Mouse (Mus musculus): ENCODE measurements around the gene Nf1. TPM values are rescaled to one million over a fixed set of nuclear protein-coding genes. Genes with fewer than 3 reads are reported as not detected.

Gene Nf1
- polyA plus RNA-seq, 1 experiment: 39.7 TPM

DNA sequence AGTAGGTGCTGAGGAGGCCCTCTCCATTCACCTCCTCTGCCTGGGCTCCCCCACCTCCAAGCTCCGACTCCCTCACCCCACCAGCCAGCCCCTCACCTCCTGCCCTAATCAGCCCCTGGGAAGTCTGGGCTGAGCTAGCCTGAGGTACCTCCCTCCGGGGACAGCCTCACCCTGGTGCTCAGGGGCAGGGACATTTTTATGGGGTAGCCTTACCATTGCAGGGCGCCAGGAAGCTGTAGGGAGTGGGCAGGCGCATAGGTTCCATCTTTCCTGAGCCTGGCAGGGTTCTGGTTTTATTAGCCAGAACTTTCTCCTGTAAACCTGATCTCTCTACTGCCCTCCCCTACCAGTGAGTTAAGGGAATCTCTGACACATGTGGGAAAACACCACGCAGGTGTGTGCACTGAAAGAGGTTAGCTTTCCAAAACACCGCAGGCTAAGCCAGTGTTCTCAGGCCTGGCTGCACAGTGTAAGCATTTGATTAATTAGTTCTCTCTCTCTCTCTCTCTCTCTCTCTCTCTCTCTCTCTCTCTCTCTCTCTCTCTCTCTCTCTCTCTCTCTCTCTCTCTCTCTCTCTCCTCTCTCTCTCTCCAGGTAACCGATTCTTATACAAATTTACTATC, 290.4 kb downstream of the Nf1 start:
- no peak for DNase-seq (ENCODE audit: extremely low spot score in 1 of 2, low spot score in 1 of 2)

DNA sequence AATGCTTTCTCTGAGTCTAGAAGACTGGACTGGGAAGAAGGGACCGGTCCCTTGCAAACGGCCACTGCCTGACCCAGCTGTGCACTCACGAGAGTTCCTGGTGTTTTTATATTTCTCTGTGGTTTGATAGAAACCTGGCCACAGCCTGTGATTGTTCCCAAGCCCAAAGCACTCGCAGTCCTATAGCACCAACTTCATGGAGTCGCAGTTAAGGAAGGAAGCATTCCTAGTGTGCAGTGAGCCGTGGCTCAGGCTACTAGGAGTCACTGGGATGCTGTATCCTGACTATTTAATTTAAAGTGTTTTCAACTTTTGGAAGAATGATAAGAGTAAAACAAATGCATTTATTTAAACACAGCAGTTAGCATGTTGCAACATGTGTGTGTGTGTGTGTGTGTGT, 291.0 kb downstream of the Nf1 start:
- no peak for DNase-seq (ENCODE audit: extremely low spot score in 1 of 2, low spot score in 1 of 2)

Other genes with a start within 250 kb of the Nf1 start
- 47.0 and 55.7 TPM in 2 replicates for gene Ksr1, start 193.3 kb upstream of the Nf1 start, polyA plus RNA-seq (2012; rRNA removed)
- gene Wsb1, start 85.0 kb upstream of the Nf1 start, polyA plus RNA-seq (2012; rRNA removed): 272 and 315 TPM in 2 replicates
- not detected in 2 replicates for gene Gm9964, start 42.8 kb upstream of the Nf1 start, polyA plus RNA-seq (2012; rRNA removed)
- 114 and 125 TPM in 2 replicates for gene Omg, start 164.4 kb downstream of the Nf1 start, polyA plus RNA-seq (2012; rRNA removed)
- 0.88 and 1.3 TPM in 2 replicates for gene Evi2b, start 184.1 kb downstream of the Nf1 start, polyA plus RNA-seq (2012; rRNA removed)
- 0.08 and 0.18 TPM in 2 replicates for gene Evi2, start 190.9 kb downstream of the Nf1 start, polyA plus RNA-seq (2012; rRNA removed)
- 27.4 and 29.8 TPM in 2 replicates for gene Evi2a, start 190.9 kb downstream of the Nf1 start, polyA plus RNA-seq (2012; rRNA removed)

Data from frontal cortex, adult 2 months (tissue).